Mouse (Mus musculus) embryonic facial prominence, embryonic 10.5 days (tissue): Measurements from ENCODE around the gene Lsr. TPM values are rescaled to one million over a fixed set of nuclear protein-coding genes. Genes with fewer than 3 reads are reported as not detected.

Experiments used
- DNase-seq: peaks from one replicate; pipeline ENCODE4 v3.0.0-alpha.2; 2017; ENCODE audit warnings: low spot score
- H3K27ac ChIP-seq: fragments of 300-500 bp; sonication (generic); replicated peaks from 2 replicates; pipeline ENCODE4 v1.5.1; 2016; ENCODE audit warnings: mild to moderate bottlenecking
- H3K27me3 ChIP-seq: fragments of 300-500 bp; sonication (generic); replicated peaks from 2 replicates; pipeline ENCODE4 v1.6.1; 2016; ENCODE audit warnings: low read depth, mild to moderate bottlenecking; ENCODE audit not compliant: poor library complexity, severe bottlenecking
- H3K36me3 ChIP-seq: fragments of 300-500 bp; sonication (generic); replicated peaks from 2 replicates; pipeline ENCODE4 v1.6.1; 2016; ENCODE audit warnings: mild to moderate bottlenecking, moderate library complexity
- H3K4me1 ChIP-seq: fragments of 300-500 bp; sonication (generic); 2 replicates; pipeline ENCODE4 v1.6.1; 2016
- H3K4me3 ChIP-seq: fragments of 300-500 bp; sonication (generic); 2 replicates; pipeline ENCODE4 v1.5.1; 2016; ENCODE audit warnings: mild to moderate bottlenecking, moderate library complexity
- H3K9me3 ChIP-seq: fragments of 300-500 bp; sonication (generic); 2 replicates; pipeline ENCODE4 v1.6.1; 2016; ENCODE audit warnings: mild to moderate bottlenecking
- WGBS: fragments of 180-500 bp; shearing (Covaris S2); methylation state at CpG from one replicate; pipeline ENCODE4 v1.1.7; 2016; 5-methylcytosine and 5-hydroxymethylcytosine counted together
- polyA plus RNA-seq: library from polyadenylated mRNA; unstranded; fragments of >200 nt; fragmentation: Nextera tagmentation; extraction: Ambion mirVana; gene quantifications from 2 replicates; pipeline ENCODE4 v1.2.1, GENCODE M21; 2016

The Lsr gene
- polyA plus RNA-seq, 1 experiment from 2014 or later, result 33.1 TPM

- H3K4me3 ChIP-seq, result no peak overlapping the region
- no peaks in the 10 kb centered on the region for H3K27me3 ChIP-seq
- no peaks in the 10 kb centered on the region for H3K9me3 ChIP-seq
- no peaks in the 10 kb centered on the region for H3K36me3 ChIP-seq
- no peak for DNase-seq
- WGBS, result 93% methylated on average over 4 of the region's 4 CpGs
- no peak overlapping the region for H3K27ac ChIP-seq
- no peaks in the 10 kb centered on the region for H3K4me1 ChIP-seq
Measured at GRCm38 (mm10) chr7:30981703-30982102, 8.4 kb upstream of the Lsr start.

GRCm38 (mm10) chr7:30973501-30974289 lies 431 bp upstream of the Lsr start, which contains the start of gene Fam187b:
Gene Fam187b, plus strand, starts transcription at chr7:30973790.
- Histone ChIP-seq H3K4me3 (peak within 1 kb of the TSS; percentile 63), H3K9me3 (no peaks in the 10 kb centered on the region), H3K36me3 (peaks cover 16% of the 10 kb centered on the region), H3K27ac (peak within 1 kb of the TSS; percentile 82), H3K27me3 (peaks cover 23% of the 10 kb centered on the region), H3K4me1 (peaks cover 21% of the 10 kb centered on the region)
- peak; percentile 88 for DNase-seq
- WGBS, result under 1% methylated on average over 37 of the region's 37 CpGs

- peaks cover 23% of the 10 kb centered on the region for H3K27me3 ChIP-seq
- peak overlapping the region; percentile 82 for H3K27ac ChIP-seq
- H3K4me3 ChIP-seq, result peak overlapping the region; percentile 63
- H3K9me3 ChIP-seq, result no peaks in the 10 kb centered on the region
- H3K36me3 ChIP-seq, result peaks cover 20% of the 10 kb centered on the region
- no peak for DNase-seq
- 3% methylated on average over 41 of the region's 41 CpGs for WGBS
- peaks cover 21% of the 10 kb centered on the region for H3K4me1 ChIP-seq
Measured at GRCm38 (mm10) chr7:30972426-30973250, 626 bp downstream of the Lsr start.

DNA sequence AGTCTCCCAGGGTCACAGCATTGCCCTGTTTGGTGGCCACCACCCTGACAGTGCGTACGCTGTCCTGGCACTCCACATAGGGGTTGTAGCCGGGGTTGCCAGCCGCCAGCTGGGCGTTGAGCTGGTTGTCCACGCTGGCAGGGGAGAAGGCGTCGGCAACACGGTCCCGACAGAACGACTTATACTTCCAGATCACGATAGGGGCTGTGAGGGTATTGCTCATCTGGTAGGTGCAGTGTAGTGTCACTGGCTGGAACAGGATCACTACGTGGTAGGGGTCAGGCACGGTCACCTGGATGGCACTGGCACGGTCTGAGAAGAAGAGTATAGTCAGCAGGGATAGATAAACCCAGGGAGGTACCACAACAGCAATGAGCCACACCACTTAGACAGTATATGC lies 1.4 kb downstream of the Lsr start:
- DNase-seq, result no peak
- no peak overlapping the region for H3K27ac ChIP-seq
- peak overlapping the region; percentile 63 for H3K4me3 ChIP-seq
- no peaks in the 10 kb centered on the region for H3K9me3 ChIP-seq
- peaks cover 28% of the 10 kb centered on the region for H3K4me1 ChIP-seq
- WGBS, result 91% methylated on average over 15 of the region's 15 CpGs
- H3K36me3 ChIP-seq, result peaks cover 23% of the 10 kb centered on the region
- H3K27me3 ChIP-seq, result peaks cover 23% of the 10 kb centered on the region

DNA sequence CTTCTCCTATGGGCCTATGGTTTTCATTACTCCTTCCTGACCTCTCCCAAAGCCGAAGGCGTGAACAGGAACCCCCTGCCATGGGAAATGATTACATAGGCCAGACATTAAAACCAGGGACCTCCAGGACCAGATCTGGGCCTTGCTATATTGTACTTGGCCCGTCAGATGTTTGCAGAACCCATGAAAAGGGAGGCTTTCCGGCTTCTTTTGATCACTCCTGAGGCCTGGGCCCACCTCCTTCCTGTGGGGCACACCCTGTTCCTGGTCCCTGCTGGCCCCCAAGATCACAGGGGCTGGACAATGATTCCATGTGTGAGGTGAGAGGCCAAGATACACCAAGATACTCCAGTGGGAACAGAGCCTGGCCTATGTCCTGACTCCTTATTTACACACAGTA lies 4.1 kb downstream of the Lsr start:
- Histone ChIP-seq H3K36me3 (peaks cover 23% of the 10 kb centered on the region), H3K9me3 (no peaks in the 10 kb centered on the region), H3K4me3 (no peak overlapping the region), H3K4me1 (peaks cover 30% of the 10 kb centered on the region), H3K27ac (no peak overlapping the region), H3K27me3 (peaks cover 23% of the 10 kb centered on the region)
- no peak for DNase-seq
- WGBS, result 80% methylated on average over 4 of the region's 4 CpGs

GRCm38 (mm10) chr7:30968611-30969010 lies 4.7 kb downstream of the Lsr start:
- DNase-seq, result no peak
- peaks cover 22% of the 10 kb centered on the region for H3K27me3 ChIP-seq
- H3K36me3 ChIP-seq, result peaks cover 23% of the 10 kb centered on the region
- H3K4me3 ChIP-seq, result no peak overlapping the region
- peaks cover 27% of the 10 kb centered on the region for H3K4me1 ChIP-seq
- no peaks in the 10 kb centered on the region for H3K9me3 ChIP-seq
- whole genome bisulfite sequencing, result 91% methylated on average over 8 of the region's 8 CpGs
- H3K27ac ChIP-seq, result no peak overlapping the region

GRCm38 (mm10) chr7:30966657-30967056 lies 6.6 kb downstream of the Lsr start:
- no peaks in the 10 kb centered on the region for H3K9me3 ChIP-seq
- 74% methylated on average over 3 of the region's 3 CpGs for WGBS
- H3K4me3 ChIP-seq, result no peak overlapping the region
- peaks cover 29% of the 10 kb centered on the region for H3K36me3 ChIP-seq
- peaks cover 3% of the 10 kb centered on the region; the same call in 1 of the 2 replicates for H3K27me3 ChIP-seq
- no peak for DNase-seq
- H3K4me1 ChIP-seq, result peaks cover 9% of the 10 kb centered on the region
- no peak overlapping the region for H3K27ac ChIP-seq

- Histone ChIP-seq H3K4me1 (peaks cover 9% of the 10 kb centered on the region; the same call in 1 of the 2 replicates), H3K36me3 (peaks cover 35% of the 10 kb centered on the region), H3K9me3 (no peaks in the 10 kb centered on the region), H3K4me3 (no peak overlapping the region), H3K27ac (no peak overlapping the region), H3K27me3 (no peaks in the 10 kb centered on the region)
- DNase-seq, result no peak
- WGBS, result 77% methylated on average over 14 of the region's 14 CpGs
Measured at GRCm38 (mm10) chr7:30965677-30966076, 7.6 kb downstream of the Lsr start.

GRCm38 (mm10) chr7:30964366-30964765 lies 8.9 kb downstream of the Lsr start:
- 87% methylated on average over 7 of the region's 7 CpGs for WGBS
- Histone ChIP-seq H3K4me1 (peaks cover 9% of the 10 kb centered on the region; the same call in 1 of the 2 replicates), H3K27me3 (no peaks in the 10 kb centered on the region), H3K36me3 (peaks cover 41% of the 10 kb centered on the region), H3K9me3 (no peaks in the 10 kb centered on the region), H3K4me3 (no peak overlapping the region), H3K27ac (no peak overlapping the region)
- no peak for DNase-seq

GRCm38 (mm10) chr7:30962862-30963261 lies 10.4 kb downstream of the Lsr start:
- peaks cover 17% of the 10 kb centered on the region for H3K4me1 ChIP-seq
- no peak overlapping the region for H3K27ac ChIP-seq
- no peak overlapping the region for H3K4me3 ChIP-seq
- no peaks in the 10 kb centered on the region for H3K9me3 ChIP-seq
- H3K36me3 ChIP-seq, result peaks cover 45% of the 10 kb centered on the region
- H3K27me3 ChIP-seq, result no peaks in the 10 kb centered on the region
- DNase-seq, result no peak
- WGBS, result 93% methylated on average over 5 of the region's 5 CpGs

DNA sequence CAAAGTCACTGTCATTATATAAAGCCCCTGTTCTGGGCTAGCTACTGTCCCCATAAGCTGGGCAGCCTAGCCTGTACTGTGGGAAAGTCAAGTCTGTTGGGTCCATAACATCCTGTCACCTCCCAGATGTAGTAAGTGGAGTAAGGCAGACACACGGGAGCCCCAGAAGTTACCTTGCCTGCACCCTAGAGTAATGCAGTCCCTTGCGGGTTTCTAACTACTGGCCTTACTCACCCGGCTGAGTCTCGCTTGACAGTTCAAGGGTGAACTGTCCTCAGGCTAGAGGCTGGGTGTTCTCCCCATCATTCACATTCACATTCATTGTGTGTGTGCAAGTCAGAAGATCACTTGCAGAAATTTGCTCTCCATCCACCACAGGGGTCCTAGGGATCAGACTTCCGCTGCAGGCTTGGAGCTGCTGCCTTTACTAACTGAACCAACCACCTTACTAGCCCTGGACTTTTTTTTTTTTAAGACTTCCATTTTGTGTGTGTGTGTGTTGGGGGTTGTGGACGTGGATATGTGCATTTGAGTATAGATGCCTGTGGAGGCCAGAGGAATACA lies 13.4 kb downstream of the Lsr start:
- Histone ChIP-seq H3K27ac (no peak overlapping the region), H3K27me3 (no peaks in the 10 kb centered on the region), H3K9me3 (no peaks in the 10 kb centered on the region), H3K4me3 (no peak overlapping the region), H3K4me1 (peaks cover 21% of the 10 kb centered on the region), H3K36me3 (peaks cover 46% of the 10 kb centered on the region)
- 84% methylated on average over 6 of the region's 6 CpGs for WGBS
- no peak for DNase-seq

DNA sequence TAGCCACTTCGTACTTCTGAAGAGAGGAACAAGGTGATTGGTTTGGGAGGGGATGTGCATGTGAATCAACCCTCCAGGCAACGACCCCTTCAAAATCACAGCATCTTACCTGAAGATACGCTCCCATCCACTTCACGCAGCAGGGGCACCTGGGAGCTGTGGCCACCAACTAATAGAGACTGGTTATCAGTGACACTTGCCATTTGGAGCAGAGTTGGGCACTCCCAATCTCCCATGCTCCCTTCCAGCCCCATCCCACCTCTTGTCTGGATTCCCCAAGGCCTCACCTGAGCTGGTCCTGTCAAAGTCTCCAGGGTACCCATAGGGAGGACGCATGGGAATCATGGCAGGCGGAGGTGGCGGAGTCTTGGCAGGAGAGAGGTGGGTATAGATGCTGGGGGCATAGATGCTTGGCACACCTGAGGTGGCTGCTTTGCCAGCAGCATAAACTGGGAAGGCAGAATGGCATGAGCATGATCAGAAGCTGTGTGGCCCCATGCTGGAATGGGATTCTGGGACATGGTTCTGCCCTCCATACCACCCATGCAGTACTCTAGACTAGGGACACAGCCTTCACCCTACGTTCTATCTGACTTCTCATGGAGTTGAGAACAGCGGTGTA lies 14.3 kb downstream of the Lsr start:
- peaks cover 55% of the 10 kb centered on the region for H3K36me3 ChIP-seq
- whole genome bisulfite sequencing, result 96% methylated on average over 9 of the region's 9 CpGs
- no peak overlapping the region; the same call in 1 of the 2 replicates for H3K4me3 ChIP-seq

More for the DNA sequence above, 14.3 kb downstream of the Lsr start:
- Histone ChIP-seq H3K27me3 (no peaks in the 10 kb centered on the region), H3K27ac (no peak overlapping the region; the same call in 1 of the 2 replicates), H3K9me3 (no peaks in the 10 kb centered on the region), H3K4me1 (peaks cover 21% of the 10 kb centered on the region)
- no peak for DNase-seq
